ENCODE assay signal across 10 mouse cellular contexts in the genomic region with DNA sequence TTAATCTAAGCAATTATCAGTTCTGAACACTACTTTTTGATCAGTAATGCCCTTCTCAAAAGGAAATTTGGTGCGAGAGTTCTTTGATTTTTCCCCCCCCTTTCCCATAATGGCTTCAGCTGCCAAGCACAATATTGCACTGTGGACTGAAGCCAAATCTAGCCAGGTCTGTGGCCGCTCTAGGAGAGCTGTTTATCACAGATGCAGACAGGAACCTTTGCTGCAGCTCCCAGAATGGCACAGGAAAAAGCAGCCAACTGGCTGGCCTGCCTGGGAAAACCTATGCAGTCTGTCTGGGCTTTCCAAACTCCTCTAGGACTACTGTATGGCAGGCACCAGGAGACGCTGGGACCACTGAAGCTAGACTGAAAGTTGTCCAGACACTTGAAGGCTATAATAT.
DNase-seq lines count a peak whose midpoint lies in the region; ATAC-seq lines count a peak whose summit lies in the region.
"Had no signal": no experiment of that assay in that cellular context is flagged by ENCODE, and none has a peak within 500 bp of the region (broad histone marks: within the 10 kb centered on the region; RNA-seq: fewer than 3 reads in every experiment).

No protein-coding gene starts in this region.

- 17% methylated on average over 3 of the region's 3 CpGs for WGBS in heart, embryonic 13.5 days
- 20% methylated on average over 3 of the region's 3 CpGs for WGBS in midbrain, embryonic 13.5 days

- no peak; the same call in 1 of the 2 replicates for ATAC-seq in heart, embryonic 13.5 days (ENCODE audit: extremely low read depth, insufficient number of reproducible peaks, low FRiP score, low TSS enrichment)
- no peak for ATAC-seq in midbrain, embryonic 13.5 days
- ATAC-seq in megakaryocyte-erythroid progenitor cell, adult 5-6 weeks (replicated peaks; ENCODE audit: low FRiP score, low TSS enrichment, poor library complexity, severe bottlenecking) = no peak
- ATAC-seq: activated CD4-positive, CD25-positive, alpha-beta regulatory T cell, adult 4 months had no signal

- no peaks in the 10 kb centered on the region for H3K27me3 ChIP-seq in heart, embryonic 13.5 days (replicated peaks)
- no peaks in the 10 kb centered on the region for H3K27me3 ChIP-seq in midbrain, embryonic 13.5 days

- no peaks in the 10 kb centered on the region for H3K36me3 ChIP-seq in heart, embryonic 13.5 days
- H3K36me3 ChIP-seq in midbrain, embryonic 13.5 days = no peaks in the 10 kb centered on the region

- peak; percentile 31 to 37 for DNase-seq in heart, adult 18-20 months
- DNase-seq in heart, postnatal 25 days (ENCODE audit: low spot score) = no peak
- DNase-seq in cerebellum, adult 9-10 months = peak; percentile 63
- DNase-seq in thymus, postnatal 36 days = no peak
- DNase-seq in c-Kit-positive CD71-positive TER-119-positive erythroid progenitor cells, embryonic 14.5 days (ENCODE audit: low spot score) = no peak

- no peak overlapping the region for H3K4me2 ChIP-seq in heart, embryonic 13.5 days
- H3K4me2 ChIP-seq in midbrain, embryonic 13.5 days (replicated peaks) = no peak overlapping the region

- H3K9ac ChIP-seq in heart, embryonic 13.5 days = no peak overlapping the region
- H3K9ac ChIP-seq in midbrain, embryonic 13.5 days (replicated peaks) = 0 out of 2 replicates have a peak overlapping the region, but pooled peaks have one; percentile 20

- H3K4me3 ChIP-seq in heart, embryonic 13.5 days = no peak overlapping the region
- no peak overlapping the region for H3K4me3 ChIP-seq in midbrain, embryonic 13.5 days (replicated peaks)
- H3K4me3 ChIP-seq: left cerebral cortex, adult 2 months had no signal

- peak overlapping the region; percentile 81 for H3K27ac ChIP-seq in heart, embryonic 13.5 days (replicated peaks)
- H3K27ac ChIP-seq in midbrain, embryonic 13.5 days = peak overlapping the region; percentile 92
- H3K27ac ChIP-seq: left cerebral cortex, adult 2 months had no signal

- intact Hi-C loops in heart, postnatal 25 days (cut with DNase I) = no loop called here

- no peaks in the 10 kb centered on the region for H3K9me3 ChIP-seq in heart, embryonic 13.5 days
- no peaks in the 10 kb centered on the region for H3K9me3 ChIP-seq in midbrain, embryonic 13.5 days

- peaks cover 33% of the 10 kb centered on the region for H3K4me1 ChIP-seq in heart, embryonic 13.5 days
- peaks cover 60% of the 10 kb centered on the region for H3K4me1 ChIP-seq in midbrain, embryonic 13.5 days (replicated peaks)

Comparison
In these comparisons a context has a peak if more than half of its experiments do, and no peak if none do; other contexts are left out.
1. DNase-seq: peak in heart, adult 18-20 months (2 of 2) and cerebellum, adult 9-10 months (single experiment); none in heart, postnatal 25 days (single experiment), thymus, postnatal 36 days (0 of 2) and c-Kit-positive CD71-positive TER-119-positive erythroid progenitor cells, embryonic 14.5 days (single experiment).